Mouse (Mus musculus) retina, postnatal 7 days (tissue): ENCODE data around the gene Dhx40.
"Not testable (repeated sequence)": the region's sequence is repeated elsewhere in the genome, so short reads cannot be mapped to it uniquely, and the experiment has no call there.

Source experiments
- DNase-seq: peaks from one replicate; pipeline ENCODE4 v3.0.0-alpha.2; 2012; ENCODE audit warnings: low read depth, low spot score

Dhx40 gene

GRCm38 (mm10) chr11:86752404-86752803 is 55.1 kb downstream of the Dhx40 start:
- no peak for DNase-seq

GRCm38 (mm10) chr11:86751010-86751409 is 56.5 kb downstream of the Dhx40 start:
- no peak for DNase-seq

- no peak for DNase-seq
Measured at GRCm38 (mm10) chr11:86749776-86750423, 57.6 kb downstream of the Dhx40 start.

GRCm38 (mm10) chr11:86745634-86746404 is 61.7 kb downstream of the Dhx40 start:
- no peak for DNase-seq

GRCm38 (mm10) chr11:86742605-86743004 is 64.9 kb downstream of the Dhx40 start:
- DNase-seq: no peak

GRCm38 (mm10) chr11:86741505-86741904 is 66.0 kb downstream of the Dhx40 start:
- no peak for DNase-seq

GRCm38 (mm10) chr11:86739470-86739869 is 68.1 kb downstream of the Dhx40 start:
- DNase-seq: no peak

- DNase-seq: no peak
Measured at GRCm38 (mm10) chr11:86738956-86739355, 68.6 kb downstream of the Dhx40 start.

- not testable (repeated sequence) for DNase-seq
Measured at GRCm38 (mm10) chr11:86738308-86738707, 69.2 kb downstream of the Dhx40 start.

GRCm38 (mm10) chr11:86737301-86738000 is 70.1 kb downstream of the Dhx40 start:
- DNase-seq: no peak

GRCm38 (mm10) chr11:86734993-86735392 is 72.6 kb downstream of the Dhx40 start:
- no peak for DNase-seq

GRCm38 (mm10) chr11:86734241-86734939 is 73.2 kb downstream of the Dhx40 start:
- DNase-seq: no peak

GRCm38 (mm10) chr11:86731443-86731842 is 76.1 kb downstream of the Dhx40 start:
- DNase-seq: no peak

GRCm38 (mm10) chr11:86725607-86726006 is 81.9 kb downstream of the Dhx40 start:
- no peak for DNase-seq

- DNase-seq: no peak
Measured at GRCm38 (mm10) chr11:86724982-86725381, 82.6 kb downstream of the Dhx40 start.

- no peak for DNase-seq
Measured at GRCm38 (mm10) chr11:86724004-86724403, 83.5 kb downstream of the Dhx40 start.

- no peak for DNase-seq
Measured at GRCm38 (mm10) chr11:86719390-86719789, 88.2 kb downstream of the Dhx40 start.
